Mouse (Mus musculus) sigmoid colon, adult 10 weeks (tissue): Measurements from ENCODE around the gene Leo1. TPM values are rescaled to one million over a fixed set of nuclear protein-coding genes. Genes with fewer than 3 reads are reported as not detected.

Experiments
- polyA plus RNA-seq: library from polyadenylated mRNA; stranded (reverse); fragments of 350-450 nt; fragmentation: Illumina TruSeq; extraction: RNeasy Lipid Tissue Mini Kit (QIAGEN cat#74804); gene quantifications from one replicate; pipeline ENCODE4 v1.2.3, GENCODE M21; 2014; ENCODE audit warnings: low read depth, low replicate concordance

Leo1 gene
- polyA plus RNA-seq = 28.5 TPM

DNA sequence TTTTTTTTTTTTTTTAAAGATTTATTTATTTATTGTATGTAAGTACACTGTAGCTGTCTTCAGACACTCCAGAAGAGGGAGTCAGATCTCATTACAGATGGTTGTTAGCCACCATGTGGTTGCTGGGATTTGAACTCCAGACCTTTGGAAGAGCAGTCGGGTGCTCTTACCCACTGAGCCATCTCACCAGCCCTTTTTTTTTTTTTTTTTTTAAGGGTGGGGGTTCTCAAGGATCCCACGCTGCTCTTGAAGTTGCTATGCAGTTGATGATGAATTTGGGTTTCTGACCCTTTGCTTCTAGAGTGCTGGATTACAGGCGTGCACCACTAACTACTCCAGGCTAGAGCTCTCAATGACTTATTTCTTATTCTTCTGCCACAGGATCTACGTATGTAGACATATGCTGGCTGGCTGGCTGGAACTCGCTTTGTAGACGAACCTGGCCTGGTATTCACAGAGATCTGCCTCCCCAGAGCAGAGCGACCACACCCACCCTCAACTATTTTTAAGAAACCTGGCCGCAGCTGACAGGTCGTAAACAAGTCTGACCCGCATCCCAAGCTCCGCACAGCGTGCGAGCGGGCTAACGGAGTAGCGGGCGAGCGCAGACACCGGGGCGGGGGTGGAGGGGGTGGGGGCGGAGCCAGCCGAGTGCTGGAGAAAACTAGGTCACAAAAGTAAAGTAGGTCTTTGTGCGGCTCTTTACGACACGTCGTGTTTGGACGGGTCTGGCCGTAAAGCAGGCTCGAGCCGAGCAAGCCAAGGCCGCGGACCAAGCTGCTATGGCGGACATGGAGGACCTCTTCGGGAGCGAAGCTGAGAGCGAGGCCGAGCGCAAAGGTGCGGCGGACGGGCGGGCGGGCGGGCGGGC, at the start of gene Leo1:
Gene Leo1 (plus strand): TSS at position 729 of the 871 bp plus-strand sequence.

DNA sequence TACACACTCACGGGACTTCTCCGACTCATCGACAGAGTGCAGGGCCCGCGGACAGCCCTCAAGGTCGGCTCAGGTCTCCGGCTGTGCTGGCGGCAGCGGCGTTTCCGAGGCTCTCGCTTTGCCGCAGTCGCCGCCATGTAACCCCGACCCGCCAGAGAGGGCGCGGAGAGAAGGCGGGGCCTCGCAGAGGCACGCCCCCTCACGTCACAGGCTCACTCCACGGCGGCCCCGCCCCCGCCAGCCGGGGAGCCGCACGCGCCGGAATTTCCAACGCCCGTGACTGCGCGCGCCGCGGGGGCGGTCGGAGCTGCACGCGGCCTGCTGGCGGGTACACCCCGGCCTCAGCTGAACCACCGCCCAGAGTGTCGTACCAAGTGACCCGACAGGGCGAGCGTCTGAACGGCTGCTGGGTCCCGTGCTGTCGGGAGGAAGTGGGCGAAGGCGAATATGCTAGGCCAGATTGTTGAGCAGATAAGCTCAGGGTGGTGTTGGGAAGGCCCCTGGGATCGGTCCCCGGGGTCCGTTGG, 31.4 kb upstream of the Leo1 start, which contains the start of gene Mapk6:
Gene Mapk6 (minus strand): TSS at position 154 of the 527 bp plus-strand sequence.

Other genes with a start within 250 kb of the Leo1 start
- 122 TPM for gene Myo5c, start 209.5 kb upstream of the Leo1 start, polyA plus RNA-seq
- 16.2 TPM for gene Gnb5, start 135.2 kb upstream of the Leo1 start, polyA plus RNA-seq
- gene Bcl2l10, start 93.8 kb upstream of the Leo1 start, polyA plus RNA-seq = not detected
- gene Mapk6, start 31.5 kb upstream of the Leo1 start, polyA plus RNA-seq = 133 TPM
- 166 TPM for gene Tmod3, start 118.1 kb downstream of the Leo1 start, polyA plus RNA-seq
- 10.2 TPM for gene Tmod2, start 169.8 kb downstream of the Leo1 start, polyA plus RNA-seq
- gene Lysmd2, start 184.2 kb downstream of the Leo1 start, polyA plus RNA-seq = 13.2 TPM
- 19.5 TPM for gene Scg3, start 242.5 kb downstream of the Leo1 start, polyA plus RNA-seq